Mouse (Mus musculus): Measurements from ENCODE around the gene Klf6.

- no peak for TF ChIP-seq CTCF (IDR thresholded peaks at IDR 0.05; ENCODE audit: low read depth, low read length)
- no peak for TF ChIP-seq TAL1 (conservative IDR thresholded peaks at IDR 0.05; ENCODE audit: low read depth, low read length)
- TF ChIP-seq GATA1 (IDR thresholded peaks at IDR 0.05; ENCODE audit: borderline replicate concordance, low read length), result no peak
- TF ChIP-seq POLR2AphosphoS5 (IDR thresholded peaks at IDR 0.05; ENCODE audit: insufficient replicate concordance, low read depth, low read length), result no peak
- TF ChIP-seq GATA2 (IDR thresholded peaks at IDR 0.05; ENCODE audit: borderline replicate concordance, low read depth, low read length), result no peak
Observed at GRCm38 (mm10) chr13:5870382-5871272, 9.3 kb downstream of the Klf6 start.

All from G1E (cell line).